Mouse (Mus musculus) liver, embryonic 14.5 days (tissue): ENCODE measurements at regions not wholly inside any gene's neighbourhood (a gene's known extent, or its start where the extent isn't known, plus 50 kb on each side); places are given as distances from the start of the nearest gene placed in this dataset.

Source experiments
- CTCF ChIP-seq: IDR thresholded peaks from 2 replicates; pipeline ENCODE4 v1.5.1; 2016; ENCODE audit warnings: antibody characterized with exemption, low read depth, control low read depth
- EP300 ChIP-seq: IDR thresholded peaks from 2 replicates; pipeline ENCODE4 v1.6.1; 2016; ENCODE audit warnings: antibody characterized with exemption, low read depth

GRCm38 (mm10) chr11:20453786-20454185 lies 89.3 kb upstream of the Sertad2 start:
- TF ChIP-seq CTCF, result no peak
- no peak for TF ChIP-seq EP300
